Mouse (Mus musculus) spleen, adult 10 weeks (tissue): Measurements from ENCODE around the gene Grm8. TPM values are rescaled to one million over a fixed set of nuclear protein-coding genes. Genes with fewer than 3 reads are reported as not detected.

Experiments used
- polyA plus RNA-seq: library from polyadenylated mRNA; stranded (reverse); fragments of 350-450 nt; fragmentation: Illumina TruSeq; extraction: RNeasy Lipid Tissue Mini Kit (QIAGEN cat#74804); gene quantifications from one replicate; pipeline ENCODE4 v1.2.3, GENCODE M21; 2015; ENCODE audit warnings: low replicate concordance; ENCODE audit not compliant: insufficient read depth

Grm8 gene
- polyA plus RNA-seq, result 0.21 TPM

GRCm38 (mm10) chr6:28135001-28135401 is at the start of gene Grm8:
TSS of gene Grm8 (minus strand) at chr6:28135178.

